Mouse (Mus musculus) fibroblast of lung, adult 2 months (primary cell): ENCODE measurements at regions not wholly inside any gene's neighbourhood (a gene's known extent, or its start where the extent isn't known, plus 50 kb on each side); places are given as distances from the start of the nearest gene placed in this dataset.

Source experiments
- DNase-seq: peaks from one replicate; pipeline ENCODE4 v3.0.0-alpha.2; 2011; ENCODE audit warnings: low read depth

GRCm38 (mm10) chr1:177616335-177617239, 113.0 kb upstream of the 1700016C15Rik start:
- DNase-seq, result no peak

GRCm38 (mm10) chr1:177620501-177621099, 109.0 kb upstream of the 1700016C15Rik start:
- DNase-seq, result no peak

GRCm38 (mm10) chr1:177621854-177622590, 107.6 kb upstream of the 1700016C15Rik start:
- no peak for DNase-seq

- peak; percentile 73 for DNase-seq
These were observed 106.3 kb upstream of the 1700016C15Rik start for GRCm38 (mm10) chr1:177623304-177623726.

- no peak for DNase-seq
These were observed 105.9 kb upstream of the 1700016C15Rik start for GRCm38 (mm10) chr1:177623735-177624134.

GRCm38 (mm10) chr1:177627814-177628213, 101.8 kb upstream of the 1700016C15Rik start:
- DNase-seq, result no peak

- DNase-seq, result no peak
These were observed 95.5 kb upstream of the 1700016C15Rik start for GRCm38 (mm10) chr1:177633966-177634602.

GRCm38 (mm10) chr1:177637061-177637460, 92.6 kb upstream of the 1700016C15Rik start:
- DNase-seq, result no peak

GRCm38 (mm10) chr1:177638381-177638780, 91.2 kb upstream of the 1700016C15Rik start:
- DNase-seq, result no peak

GRCm38 (mm10) chr1:177639931-177640846, 89.4 kb upstream of the 1700016C15Rik start:
- DNase-seq, result no peak

- no peak for DNase-seq
These were observed 86.7 kb upstream of the 1700016C15Rik start for GRCm38 (mm10) chr1:177642712-177643467.

GRCm38 (mm10) chr1:177643662-177644061, 86.0 kb upstream of the 1700016C15Rik start:
- DNase-seq, result no peak

- DNase-seq, result no peak
These were observed 85.4 kb upstream of the 1700016C15Rik start for GRCm38 (mm10) chr1:177644214-177644613.

GRCm38 (mm10) chr1:177645327-177645726, 84.3 kb upstream of the 1700016C15Rik start:
- DNase-seq, result no peak

GRCm38 (mm10) chr1:177645897-177646535, 83.6 kb upstream of the 1700016C15Rik start:
- DNase-seq, result no peak

- DNase-seq, result no peak
These were observed 81.7 kb upstream of the 1700016C15Rik start for GRCm38 (mm10) chr1:177647876-177648275.

- DNase-seq, result peak; percentile 87
These were observed 80.6 kb upstream of the 1700016C15Rik start for GRCm38 (mm10) chr1:177648974-177649373.

- DNase-seq, result no peak
These were observed 78.4 kb upstream of the 1700016C15Rik start for GRCm38 (mm10) chr1:177651219-177651618.

GRCm38 (mm10) chr1:177663163-177663562, 66.5 kb upstream of the 1700016C15Rik start:
- no peak for DNase-seq
